Mouse (Mus musculus) fat pad, adult 2 months (tissue): ENCODE measurements around the gene Pik3c2g.
A peak's percentile ranks its signal among the peaks of the same experiment; 100 is the strongest.

Experiments used
- DNase-seq: peaks from one replicate; pipeline ENCODE4 v3.0.0-alpha.2; 2011; ENCODE audit warnings: low read depth, low spot score; ENCODE audit errors: extremely low read depth

The Pik3c2g gene

GRCm38 (mm10) chr6:139839907-139840306 is 252.9 kb downstream of the Pik3c2g start:
- no peak for DNase-seq

- no peak for DNase-seq
Measured at GRCm38 (mm10) chr6:139841272-139841671, 254.3 kb downstream of the Pik3c2g start.

- DNase-seq, result no peak
Measured at GRCm38 (mm10) chr6:139842626-139843025, 255.6 kb downstream of the Pik3c2g start.

GRCm38 (mm10) chr6:139843531-139843930 is 256.5 kb downstream of the Pik3c2g start:
- no peak for DNase-seq

GRCm38 (mm10) chr6:139846889-139847544 is 260.0 kb downstream of the Pik3c2g start:
- no peak for DNase-seq

- DNase-seq, result no peak
Measured at GRCm38 (mm10) chr6:139849931-139850330, 262.9 kb downstream of the Pik3c2g start.

GRCm38 (mm10) chr6:139851705-139852603 is 264.9 kb downstream of the Pik3c2g start:
- no peak for DNase-seq

GRCm38 (mm10) chr6:139852836-139853235 is 265.8 kb downstream of the Pik3c2g start:
- DNase-seq, result no peak

GRCm38 (mm10) chr6:139860141-139860540 is 273.1 kb downstream of the Pik3c2g start:
- DNase-seq, result no peak

- DNase-seq, result peak; percentile 82
Measured at GRCm38 (mm10) chr6:139861534-139861933, 274.5 kb downstream of the Pik3c2g start.

- no peak for DNase-seq
Measured at GRCm38 (mm10) chr6:139865059-139865673, 278.1 kb downstream of the Pik3c2g start.

GRCm38 (mm10) chr6:139874418-139875176 is 287.6 kb downstream of the Pik3c2g start:
- DNase-seq, result no peak

GRCm38 (mm10) chr6:139876691-139877090 is 289.7 kb downstream of the Pik3c2g start:
- DNase-seq, result no peak

- DNase-seq, result no peak
Measured at GRCm38 (mm10) chr6:139877476-139878361, 290.7 kb downstream of the Pik3c2g start.

GRCm38 (mm10) chr6:139878362-139878696 is 291.3 kb downstream of the Pik3c2g start:
- DNase-seq, result no peak

GRCm38 (mm10) chr6:139882076-139882475 is 295.1 kb downstream of the Pik3c2g start:
- DNase-seq, result no peak

- no peak for DNase-seq
Measured at GRCm38 (mm10) chr6:139887175-139887574, 300.2 kb downstream of the Pik3c2g start.

- DNase-seq, result no peak
Measured at GRCm38 (mm10) chr6:139895637-139896036, 308.6 kb downstream of the Pik3c2g start.

GRCm38 (mm10) chr6:139899630-139900151 is 312.7 kb downstream of the Pik3c2g start:
- no peak for DNase-seq

GRCm38 (mm10) chr6:139901801-139902200 is 314.8 kb downstream of the Pik3c2g start:
- no peak for DNase-seq
